Mouse (Mus musculus) thymus, adult 2 months (tissue): ENCODE measurements around the gene Tenm4.

ENCODE experiments used
- CTCF ChIP-seq: fragments of 200-500 bp; IDR thresholded peaks from 2 replicates; pipeline ENCODE4 v1.5.1; 2012; ENCODE audit warnings: mild to moderate bottlenecking, control low read depth, low read length, moderate library complexity, borderline replicate concordance; ENCODE audit not compliant: control insufficient read depth, poor library complexity, insufficient read depth; ENCODE audit errors: extremely low read depth
- POLR2A ChIP-seq: fragments of 200-500 bp; IDR thresholded peaks from 2 replicates; pipeline ENCODE4 v1.6.1; 2012; ENCODE audit warnings: mild to moderate bottlenecking, low read length, control low read depth, moderate library complexity; ENCODE audit not compliant: control insufficient read depth, poor library complexity, insufficient read depth; ENCODE audit errors: extremely low read depth

DNA sequence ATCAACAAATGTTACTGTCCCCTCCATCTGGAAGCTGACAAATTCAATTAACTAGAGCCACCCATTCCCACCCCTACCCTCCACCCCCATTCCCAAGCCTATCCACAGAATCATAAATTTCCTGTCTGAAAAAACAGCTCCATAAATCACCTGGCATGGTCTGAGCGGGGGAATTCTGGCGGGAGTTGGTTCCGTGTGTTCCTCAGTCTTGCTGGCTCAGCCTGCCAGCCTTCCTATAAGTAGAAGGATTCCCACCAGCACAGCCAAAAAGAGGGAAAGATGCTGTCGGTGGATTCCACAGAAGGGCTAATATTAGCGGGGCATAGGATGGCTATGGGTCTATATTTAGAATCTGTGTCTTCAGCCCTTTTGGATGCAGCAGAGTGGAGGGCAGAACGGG lies 204.5 kb downstream of the Tenm4 start:
- no peak for TF ChIP-seq POLR2A
- TF ChIP-seq CTCF = no peak
